Mouse (Mus musculus) erythroblast, embryonic 14.5 days (primary cell): ENCODE measurements around the gene Nkap.

ENCODE experiments used
- GATA1 ChIP-seq: IDR thresholded peaks from 2 replicates; pipeline ENCODE4 v1.6.1; 2012; ENCODE audit warnings: low read length, inconsistent platforms, mixed read lengths
- TAL1 ChIP-seq: IDR thresholded peaks from 3 replicates; pipeline ENCODE4 v1.6.1; 2012; ENCODE audit warnings: low read length, inconsistent platforms, mixed read lengths

- no peak for TF ChIP-seq GATA1
- TF ChIP-seq TAL1 = no peak
Measured at GRCm38 (mm10) chrX:37168742-37169141, 42.1 kb downstream of the Nkap start, which contains the start of gene Akap14.
